Mouse (Mus musculus): ENCODE measurements around the gene Gns. TPM values are rescaled to one million over a fixed set of nuclear protein-coding genes. Genes with fewer than 3 reads are reported as not detected.

Gns gene
- polyA plus RNA-seq, 1 experiment from 2014 or later, result 25.7 TPM

GRCm38 (mm10) chr10:121385695-121386094, 20.8 kb downstream of the Gns start:
- H3K9me3 ChIP-seq (ENCODE audit: control insufficient read depth, low read length), result no peaks in the 10 kb centered on the region
- H3K4me2 ChIP-seq (replicated peaks; ENCODE audit: low read depth), result no peak overlapping the region
- H3K27me3 ChIP-seq (ENCODE audit: control insufficient read depth, insufficient read depth, low read length), result no peaks in the 10 kb centered on the region
- no peaks in the 10 kb centered on the region for H3K4me1 ChIP-seq (replicated peaks; ENCODE audit: control insufficient read depth, insufficient read depth)
- H3K4me3 ChIP-seq (ENCODE audit: low read depth, low read length), result no peak overlapping the region
- no peak overlapping the region for H3K9ac ChIP-seq (ENCODE audit: low read length)
- peak overlapping the region; percentile 20; the same call in 1 of the 2 replicates for H3K27ac ChIP-seq (replicated peaks)
- peaks cover 17% of the 10 kb centered on the region for H3K36me3 ChIP-seq (ENCODE audit: control insufficient read depth, insufficient read depth, low read length)
- no peak; the same call in 1 of the 2 replicates for ATAC-seq (ENCODE audit: low FRiP score, low TSS enrichment)
- no peak for DNase-seq (ENCODE audit: low spot score)
- TF ChIP-seq CTCF (IDR thresholded peaks at IDR 0.05; ENCODE audit: low read depth), result no peak
- WGBS, result 83% methylated on average over 6 of the region's 6 CpGs

GRCm38 (mm10) chr10:121386347-121386746, 21.5 kb downstream of the Gns start:
- Histone ChIP-seq H3K4me1 (replicated peaks; ENCODE audit: control insufficient read depth, insufficient read depth) (no peaks in the 10 kb centered on the region), H3K9me3 (ENCODE audit: control insufficient read depth, low read length) (no peaks in the 10 kb centered on the region), H3K27me3 (ENCODE audit: control insufficient read depth, insufficient read depth, low read length) (no peaks in the 10 kb centered on the region), H3K9ac (ENCODE audit: low read length) (no peak overlapping the region), H3K27ac (replicated peaks) (0 out of 2 replicates have a peak overlapping the region, but pooled peaks have one; percentile 4), H3K4me2 (replicated peaks; ENCODE audit: low read depth) (no peak overlapping the region), H3K36me3 (ENCODE audit: control insufficient read depth, insufficient read depth, low read length) (peaks cover 19% of the 10 kb centered on the region), H3K4me3 (ENCODE audit: low read depth, low read length) (no peak overlapping the region)
- TF ChIP-seq CTCF (IDR thresholded peaks at IDR 0.05; ENCODE audit: low read depth) (no peak), EP300 (optimal IDR thresholded peaks at IDR 0.05) (no peak)
- no peak for DNase-seq (ENCODE audit: low spot score)
- 56% methylated on average over 9 of the region's 9 CpGs for WGBS
- ATAC-seq (ENCODE audit: low FRiP score, low TSS enrichment), result no peak

- no peak overlapping the region for H3K9ac ChIP-seq (ENCODE audit: low read length)
- H3K4me2 ChIP-seq (replicated peaks; ENCODE audit: low read depth), result no peak overlapping the region
- H3K9me3 ChIP-seq (ENCODE audit: control insufficient read depth, low read length), result no peaks in the 10 kb centered on the region
- no peak for TF ChIP-seq CTCF (IDR thresholded peaks at IDR 0.05; ENCODE audit: low read depth)
- TF ChIP-seq EP300 (optimal IDR thresholded peaks at IDR 0.05), result no peak
- DNase-seq (ENCODE audit: low spot score) (no peak), ATAC-seq (ENCODE audit: low FRiP score, low TSS enrichment) (no peak)
- peaks cover 35% of the 10 kb centered on the region for H3K36me3 ChIP-seq (ENCODE audit: control insufficient read depth, insufficient read depth, low read length)
- 69% methylated on average over 10 of the region's 10 CpGs for WGBS
- H3K4me3 ChIP-seq (ENCODE audit: low read depth, low read length), result no peak overlapping the region
- H3K27me3 ChIP-seq (ENCODE audit: control insufficient read depth, insufficient read depth, low read length), result no peaks in the 10 kb centered on the region
- H3K4me1 ChIP-seq (replicated peaks; ENCODE audit: control insufficient read depth, insufficient read depth), result no peaks in the 10 kb centered on the region
- H3K27ac ChIP-seq (replicated peaks), result no peak overlapping the region
These were observed 25.7 kb downstream of the Gns start for GRCm38 (mm10) chr10:121390602-121391001.

- Histone ChIP-seq H3K27me3 (ENCODE audit: control insufficient read depth, insufficient read depth, low read length) (no peaks in the 10 kb centered on the region), H3K9ac (ENCODE audit: low read length) (no peak overlapping the region), H3K9me3 (ENCODE audit: control insufficient read depth, low read length) (no peaks in the 10 kb centered on the region), H3K27ac (replicated peaks) (no peak overlapping the region), H3K4me1 (replicated peaks; ENCODE audit: control insufficient read depth, insufficient read depth) (no peaks in the 10 kb centered on the region), H3K4me2 (replicated peaks; ENCODE audit: low read depth) (no peak overlapping the region), H3K4me3 (ENCODE audit: low read depth, low read length) (no peak overlapping the region), H3K36me3 (ENCODE audit: control insufficient read depth, insufficient read depth, low read length) (peaks cover 38% of the 10 kb centered on the region)
- 93% methylated on average over 8 of the region's 8 CpGs for WGBS
- no peak for ATAC-seq (ENCODE audit: low FRiP score, low TSS enrichment)
- no peak for DNase-seq (ENCODE audit: low spot score)
- no peak for TF ChIP-seq EP300 (optimal IDR thresholded peaks at IDR 0.05)
These were observed 27.0 kb downstream of the Gns start for GRCm38 (mm10) chr10:121391901-121392300.

DNA sequence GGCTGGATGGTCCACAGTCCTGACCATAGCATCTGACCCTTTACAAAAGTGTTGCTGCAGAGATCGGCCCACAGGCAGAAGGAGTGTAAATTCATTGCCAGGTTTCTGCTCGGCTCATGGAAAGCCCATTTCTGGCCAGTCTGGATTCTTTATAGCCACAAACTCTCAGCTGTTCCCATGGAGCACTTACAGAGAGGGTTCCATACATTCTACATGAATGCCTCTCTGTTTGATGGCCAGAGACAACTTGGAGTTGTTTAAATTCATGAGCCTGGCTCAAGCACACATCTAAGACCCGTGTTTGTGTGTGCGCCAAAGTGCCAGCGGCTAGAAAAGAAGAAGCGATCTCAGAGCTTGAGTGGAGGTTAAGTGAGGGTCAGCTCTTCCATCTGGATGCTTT, 29.4 kb downstream of the Gns start:
- H3K9ac ChIP-seq (ENCODE audit: low read length), result no peak overlapping the region
- ATAC-seq (ENCODE audit: low FRiP score, low TSS enrichment) (no peak), DNase-seq (ENCODE audit: low spot score) (no peak)
- no peak for TF ChIP-seq CTCF (IDR thresholded peaks at IDR 0.05; ENCODE audit: low read depth)
- no peak for TF ChIP-seq EP300 (optimal IDR thresholded peaks at IDR 0.05)
- peaks cover 38% of the 10 kb centered on the region for H3K36me3 ChIP-seq (ENCODE audit: control insufficient read depth, insufficient read depth, low read length)
- H3K27ac ChIP-seq (replicated peaks), result no peak overlapping the region
- WGBS, result 53% methylated on average over 6 of the region's 6 CpGs
- no peaks in the 10 kb centered on the region for H3K27me3 ChIP-seq (ENCODE audit: control insufficient read depth, insufficient read depth, low read length)
- no peaks in the 10 kb centered on the region for H3K4me1 ChIP-seq (replicated peaks; ENCODE audit: control insufficient read depth, insufficient read depth)
- no peak overlapping the region for H3K4me3 ChIP-seq (ENCODE audit: low read depth, low read length)
- H3K9me3 ChIP-seq (ENCODE audit: control insufficient read depth, low read length), result no peaks in the 10 kb centered on the region
- no peak overlapping the region for H3K4me2 ChIP-seq (replicated peaks; ENCODE audit: low read depth)

DNA sequence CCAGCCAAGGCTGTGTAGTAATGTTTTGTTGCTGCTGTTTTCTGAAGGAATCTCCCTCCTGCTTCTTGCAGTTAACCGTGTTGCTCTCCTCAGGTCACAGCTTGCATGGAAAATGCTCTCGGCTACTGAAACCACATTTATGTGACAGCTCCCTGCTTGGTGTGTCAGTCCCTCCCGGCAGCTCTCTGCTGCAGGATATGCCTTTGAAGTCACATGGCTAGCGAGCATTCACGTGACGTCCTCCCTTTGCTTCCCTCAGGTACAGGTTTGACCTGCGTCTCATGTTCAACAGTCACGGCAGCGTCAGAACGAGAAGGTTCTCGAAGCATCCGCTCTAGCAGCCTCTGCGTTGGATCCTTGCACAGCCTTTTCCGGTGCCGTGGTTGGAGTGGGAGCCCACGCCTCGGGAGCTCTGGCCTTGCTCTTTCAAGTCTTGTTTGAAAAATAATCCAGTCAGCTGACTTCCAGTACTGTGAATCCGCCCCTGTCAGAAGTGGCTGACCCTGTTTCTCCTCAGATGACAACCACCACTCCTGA, 30.0 kb downstream of the Gns start:
- no peaks in the 10 kb centered on the region for H3K9me3 ChIP-seq (ENCODE audit: control insufficient read depth, low read length)
- no peaks in the 10 kb centered on the region for H3K27me3 ChIP-seq (ENCODE audit: control insufficient read depth, insufficient read depth, low read length)
- no peak overlapping the region for H3K9ac ChIP-seq (ENCODE audit: low read length)
- H3K36me3 ChIP-seq (ENCODE audit: control insufficient read depth, insufficient read depth, low read length), result peaks cover 34% of the 10 kb centered on the region
- no peak overlapping the region for H3K4me2 ChIP-seq (replicated peaks; ENCODE audit: low read depth)
- DNase-seq (ENCODE audit: low spot score), result no peak
- WGBS, result 77% methylated on average over 18 of the region's 18 CpGs
- no peaks in the 10 kb centered on the region for H3K4me1 ChIP-seq (replicated peaks; ENCODE audit: control insufficient read depth, insufficient read depth)
- H3K27ac ChIP-seq (replicated peaks), result no peak overlapping the region
- ATAC-seq (ENCODE audit: low FRiP score, low TSS enrichment), result no peak
- TF ChIP-seq EP300 (optimal IDR thresholded peaks at IDR 0.05), result no peak
- no peak for TF ChIP-seq CTCF (IDR thresholded peaks at IDR 0.05; ENCODE audit: low read depth)
- H3K4me3 ChIP-seq (ENCODE audit: low read depth, low read length), result no peak overlapping the region
